Mouse (Mus musculus) macrophage (primary cell): ENCODE measurements around the gene Ccdc151. TPM values are rescaled to one million over a fixed set of nuclear protein-coding genes. Genes with fewer than 3 reads are reported as not detected.

Source experiments
- H3K27ac ChIP-seq: fragments of 350-480 bp; formaldehyde crosslinking; 2 replicates; pipeline ENCODE4 v1.9.0; 2021
- H3K36me3 ChIP-seq: fragments of 350-480 bp; formaldehyde crosslinking; 2 replicates; pipeline ENCODE4 v1.9.0; 2021; ENCODE audit errors: inconsistent target
- H3K4me3 ChIP-seq: fragments of 350-480 bp; formaldehyde crosslinking; 2 replicates; pipeline ENCODE4 v1.9.0; 2021; ENCODE audit errors: inconsistent target
- H3K79me2 ChIP-seq: fragments of 350-480 bp; formaldehyde crosslinking; 2 replicates; pipeline ENCODE4 v1.9.0; 2021; ENCODE audit errors: inconsistent target
- WGBS: methylation state at CpG from one replicate; pipeline ENCODE4 v1.1.7; 2026; ENCODE audit warnings: inconsistent platforms; ENCODE audit not compliant: missing documents; 5-methylcytosine and 5-hydroxymethylcytosine counted together
- polyA plus RNA-seq: library from polyadenylated mRNA; stranded (reverse); fragments of 250-400 nt; gene quantifications from 3 replicates; pipeline ENCODE4 v1.2.4, GENCODE M21; 2018; ENCODE audit warnings: inconsistent platforms

Gene Ccdc151
- polyA plus RNA-seq, 1 experiment from 2014 or later = 0.10 TPM

DNA sequence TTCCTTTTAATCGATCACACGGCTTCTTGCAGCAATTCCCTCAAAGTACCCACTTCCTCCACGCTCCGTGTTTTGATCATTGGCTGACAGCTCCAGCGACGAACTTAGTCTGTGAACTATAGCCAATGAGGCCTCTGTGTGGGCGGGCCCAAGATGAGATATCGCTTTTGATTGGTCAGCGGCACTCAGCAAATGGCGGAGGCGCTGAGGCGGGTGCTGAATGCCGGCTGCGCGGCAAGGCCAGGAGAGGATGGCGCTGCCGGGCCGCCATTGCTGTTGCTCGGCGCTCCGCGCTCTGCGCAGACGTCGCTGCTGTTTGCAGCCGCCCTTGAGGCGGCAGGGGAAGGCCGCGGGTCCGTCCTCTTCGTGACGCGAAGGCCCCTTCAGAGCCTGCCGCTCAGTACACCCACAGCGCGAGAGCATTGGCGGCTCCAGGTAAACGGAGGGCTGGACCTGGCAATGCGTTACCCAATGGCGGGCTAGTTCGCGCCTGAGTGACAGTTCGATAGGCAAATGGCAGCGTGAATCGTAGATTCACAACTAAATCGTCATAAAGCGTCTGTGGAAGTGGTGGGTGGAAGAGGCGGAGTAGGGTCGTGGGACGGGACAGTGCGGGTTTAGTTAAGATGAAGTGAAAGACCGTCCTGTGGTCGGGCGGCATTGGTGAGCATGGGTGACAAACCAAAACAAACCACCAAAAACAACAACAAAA, 46.7 kb downstream of the Ccdc151 start, which contains the start of gene Swsap1:
TSS of gene Swsap1 (plus strand) at position 186 of the 712 bp plus-strand sequence.
- H3K79me2 ChIP-seq = no peaks in the 10 kb centered on the region
- peak within 1 kb of the TSS; percentile 58 for H3K4me3 ChIP-seq
- peak within 1 kb of the TSS; percentile 55 for H3K27ac ChIP-seq
- H3K36me3 ChIP-seq = no peaks in the 10 kb centered on the region
- under 1% methylated on average over 50 of the region's 54 CpGs for WGBS

DNA sequence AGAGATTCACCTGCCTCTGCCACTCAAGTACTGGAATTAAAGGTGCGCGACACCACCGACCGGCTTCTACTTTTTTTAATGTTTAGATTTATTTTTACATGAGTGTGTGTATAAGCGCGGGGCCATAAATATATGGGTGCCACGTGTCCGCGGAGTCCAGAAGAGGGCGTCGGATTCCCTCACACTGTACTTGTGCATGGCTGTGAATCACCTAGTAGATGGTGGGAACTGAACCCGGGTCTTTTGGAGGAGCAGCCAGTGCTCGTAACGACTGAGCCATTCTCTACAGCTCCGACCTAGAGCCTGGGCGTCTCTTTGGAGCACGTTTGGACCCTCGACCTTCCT, 47.2 kb downstream of the Ccdc151 start:
- Histone ChIP-seq H3K36me3 (no peaks in the 10 kb centered on the region), H3K27ac (peak overlapping the region; percentile 55), H3K4me3 (peak overlapping the region; percentile 43), H3K79me2 (no peaks in the 10 kb centered on the region)
- 0% methylated on average over 18 of the region's 18 CpGs for WGBS

DNA sequence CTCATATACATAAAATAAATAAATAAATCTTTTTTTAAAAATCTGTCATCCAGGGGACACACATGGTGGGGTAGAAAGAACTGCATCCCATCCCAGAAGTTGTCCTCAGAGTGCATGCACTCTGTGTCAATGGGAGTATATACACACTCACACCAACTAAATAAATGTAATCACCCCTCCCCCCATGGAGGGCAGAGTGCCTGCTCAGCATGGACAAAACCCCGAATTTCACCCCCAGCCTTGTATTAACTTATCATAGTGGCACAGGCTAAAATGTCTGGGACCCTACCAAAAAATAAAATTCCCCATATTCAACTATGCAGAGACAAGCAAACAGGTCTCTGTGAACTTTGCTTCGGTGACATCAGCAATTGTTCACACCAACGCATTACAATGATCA, 47.8 kb downstream of the Ccdc151 start:
- H3K4me3 ChIP-seq = no peak overlapping the region
- WGBS = 70% methylated on average over 3 of the region's 3 CpGs
- H3K36me3 ChIP-seq = no peaks in the 10 kb centered on the region
- H3K79me2 ChIP-seq = no peaks in the 10 kb centered on the region
- no peak overlapping the region for H3K27ac ChIP-seq

DNA sequence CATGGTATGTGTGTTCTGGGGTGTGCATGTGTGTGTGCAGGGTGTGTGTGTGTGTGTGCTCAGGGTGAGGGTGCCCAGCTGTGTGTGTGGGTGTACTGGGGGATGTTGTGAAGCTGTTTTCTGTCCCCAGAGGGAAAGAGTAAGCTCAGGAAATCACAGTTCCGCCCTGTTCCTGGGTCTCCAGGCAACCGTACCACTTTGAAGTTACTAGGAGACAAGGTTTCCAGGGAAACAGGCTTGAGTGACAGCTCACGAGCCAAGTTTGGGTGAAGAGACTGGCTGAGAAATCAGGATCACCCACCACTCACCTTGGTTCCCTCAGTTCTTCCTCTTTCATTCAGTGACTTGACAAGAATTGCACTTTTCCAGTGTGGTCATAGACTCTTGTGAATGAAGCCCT, 48.8 kb downstream of the Ccdc151 start:
- H3K4me3 ChIP-seq = no peak overlapping the region
- WGBS = 9% methylated on average over 3 of the region's 3 CpGs
- no peak overlapping the region for H3K27ac ChIP-seq
- H3K36me3 ChIP-seq = no peaks in the 10 kb centered on the region
- no peaks in the 10 kb centered on the region for H3K79me2 ChIP-seq

DNA sequence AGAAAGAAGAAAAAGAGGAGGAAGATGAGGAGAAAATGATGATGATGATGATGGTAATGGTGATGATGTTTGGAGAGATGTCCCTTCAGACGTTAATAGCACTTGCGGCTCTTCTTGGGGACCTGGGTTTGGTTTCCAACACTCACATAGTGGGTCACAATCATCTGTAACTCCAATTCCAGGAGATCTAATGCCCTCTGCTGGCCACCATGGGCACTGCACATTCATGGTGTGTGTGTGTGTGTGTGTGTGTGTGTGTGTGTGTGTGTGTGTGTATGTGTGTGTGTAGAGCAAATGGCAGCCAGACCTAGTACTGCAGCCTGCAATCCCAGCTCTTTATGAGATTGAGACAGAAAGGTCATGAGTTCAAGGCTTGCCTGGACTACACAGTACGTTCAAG, 50.5 kb downstream of the Ccdc151 start:
- 78% methylated on average over 3 of the region's 3 CpGs for WGBS
- Histone ChIP-seq H3K36me3 (no peaks in the 10 kb centered on the region), H3K79me2 (no peaks in the 10 kb centered on the region), H3K27ac (no peak overlapping the region), H3K4me3 (no peak overlapping the region)

DNA sequence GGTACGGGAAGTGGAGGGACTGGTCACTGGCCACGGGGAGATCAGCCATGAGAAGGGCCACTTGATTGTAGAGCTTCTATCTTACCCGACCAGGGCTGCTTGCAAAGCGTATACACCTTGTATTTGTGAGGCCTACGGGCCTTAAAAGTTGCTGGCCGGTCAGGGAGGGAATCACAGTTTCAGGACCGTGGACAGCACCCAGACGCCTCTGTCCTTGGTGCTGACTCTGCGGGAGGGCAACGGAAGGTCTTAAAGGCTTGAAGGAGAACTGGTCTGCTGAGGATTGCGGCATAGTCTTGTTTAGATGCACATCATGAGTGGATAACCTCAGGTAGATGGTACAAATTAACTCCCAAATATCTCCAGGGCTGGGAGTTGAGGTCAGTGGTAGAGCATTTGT, 52.1 kb downstream of the Ccdc151 start:
- WGBS = 17% methylated on average over 11 of the region's 11 CpGs
- H3K79me2 ChIP-seq = no peaks in the 10 kb centered on the region
- H3K36me3 ChIP-seq = no peaks in the 10 kb centered on the region
- no peak overlapping the region for H3K27ac ChIP-seq
- H3K4me3 ChIP-seq = no peak overlapping the region

DNA sequence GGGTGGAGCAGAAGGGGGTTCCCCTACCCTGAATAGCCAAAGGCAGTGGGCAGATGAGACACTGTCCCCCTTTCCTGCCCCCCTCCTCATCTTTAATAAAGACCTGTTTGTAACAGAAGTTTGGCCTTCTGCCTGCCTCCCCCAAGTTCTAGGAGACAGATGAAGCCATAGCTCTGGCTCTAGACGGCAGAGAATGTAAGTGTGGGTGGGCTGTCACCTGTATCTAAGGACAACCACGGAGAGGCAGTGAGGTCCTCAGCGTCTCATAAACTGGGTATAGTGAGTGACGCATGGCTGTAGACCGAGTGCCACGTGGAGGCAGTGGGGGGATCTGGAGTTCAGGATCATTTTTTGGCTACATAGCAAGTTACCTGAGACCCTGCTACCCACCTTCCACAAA, 53.6 kb downstream of the Ccdc151 start:
- no peaks in the 10 kb centered on the region for H3K79me2 ChIP-seq

DNA sequence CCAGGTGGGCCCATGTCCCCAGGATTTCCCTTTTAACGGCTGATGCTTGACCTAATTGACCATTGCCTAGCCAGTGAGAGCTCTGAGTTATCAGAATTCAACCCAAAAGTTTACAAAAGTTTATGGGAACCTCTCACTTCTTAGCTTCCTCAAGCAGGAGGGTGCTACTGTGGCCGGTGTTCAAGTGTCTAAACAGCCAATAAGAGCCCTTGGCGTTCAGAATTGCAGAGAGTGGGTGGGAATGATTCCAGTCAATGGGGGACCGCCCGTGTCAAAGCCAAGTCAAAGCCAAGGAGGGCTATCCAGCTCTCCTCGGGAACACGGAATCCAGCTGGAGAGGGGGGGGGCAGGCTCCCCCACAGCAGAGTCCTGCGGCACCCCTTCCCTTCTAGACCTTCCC, 54.3 kb downstream of the Ccdc151 start:
- WGBS = 49% methylated on average over 8 of the region's 8 CpGs
- Histone ChIP-seq H3K36me3 (no peaks in the 10 kb centered on the region), H3K79me2 (no peaks in the 10 kb centered on the region), H3K4me3 (no peak overlapping the region), H3K27ac (no peak overlapping the region)

More for the DNA sequence above, 53.6 kb downstream of the Ccdc151 start:
- Histone ChIP-seq H3K27ac (no peak overlapping the region), H3K4me3 (no peak overlapping the region), H3K36me3 (no peaks in the 10 kb centered on the region)
- WGBS = 73% methylated on average over 6 of the region's 6 CpGs

DNA sequence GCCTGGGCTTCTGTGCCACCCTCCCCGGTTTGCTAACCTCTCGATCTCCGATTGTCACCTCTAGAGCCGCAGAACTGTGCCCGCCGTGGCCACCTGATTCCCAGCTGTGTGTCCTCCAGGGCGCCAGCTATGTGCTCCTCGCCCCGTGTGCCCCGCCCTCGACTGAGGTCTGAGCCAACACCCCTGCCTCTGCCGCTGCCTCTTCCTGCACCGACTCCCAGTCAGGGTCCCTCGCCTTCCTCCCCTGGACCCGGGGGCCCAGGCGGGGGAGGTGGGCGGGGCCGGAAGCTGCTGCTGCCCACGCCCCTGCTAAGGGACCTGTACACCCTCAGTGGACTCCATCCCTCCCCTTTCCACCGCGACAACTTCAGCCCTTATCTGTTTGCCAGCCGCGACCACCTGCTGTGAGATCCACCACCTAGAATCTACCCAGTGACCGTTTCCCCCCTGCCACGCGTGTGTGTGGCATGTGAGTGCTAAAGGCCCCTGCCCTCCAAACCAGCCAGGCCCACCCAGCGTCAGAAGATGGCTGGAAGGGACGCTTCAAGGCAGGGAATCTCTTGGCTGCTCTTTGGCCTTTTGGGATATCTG, 54.8 kb downstream of the Ccdc151 start:
- Histone ChIP-seq H3K79me2 (no peaks in the 10 kb centered on the region), H3K4me3 (no peak overlapping the region), H3K27ac (no peak overlapping the region), H3K36me3 (no peaks in the 10 kb centered on the region)
- WGBS = 4% methylated on average over 25 of the region's 28 CpGs

DNA sequence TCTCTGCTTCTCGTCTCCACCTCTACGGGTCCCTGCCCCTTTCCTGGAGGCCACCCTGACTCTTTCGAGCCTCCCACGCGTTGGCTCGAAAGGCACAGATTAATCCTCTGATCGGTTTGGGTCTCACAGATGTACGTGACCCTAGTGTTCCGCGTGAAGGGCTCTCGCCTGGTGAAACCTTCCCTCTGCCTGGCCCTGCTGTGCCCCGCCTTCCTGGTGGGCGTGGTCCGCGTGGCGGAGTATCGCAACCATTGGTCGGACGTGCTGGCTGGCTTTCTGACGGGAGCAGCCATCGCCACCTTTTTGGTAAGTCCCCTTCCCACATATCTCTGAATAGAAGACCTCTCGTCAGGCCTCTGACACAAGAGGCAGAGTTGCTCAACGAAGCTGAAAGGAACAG, 58.2 kb downstream of the Ccdc151 start:
- Histone ChIP-seq H3K27ac (no peak overlapping the region), H3K79me2 (no peaks in the 10 kb centered on the region), H3K4me3 (no peak overlapping the region), H3K36me3 (no peaks in the 10 kb centered on the region)
- WGBS = 76% methylated on average over 23 of the region's 23 CpGs

DNA sequence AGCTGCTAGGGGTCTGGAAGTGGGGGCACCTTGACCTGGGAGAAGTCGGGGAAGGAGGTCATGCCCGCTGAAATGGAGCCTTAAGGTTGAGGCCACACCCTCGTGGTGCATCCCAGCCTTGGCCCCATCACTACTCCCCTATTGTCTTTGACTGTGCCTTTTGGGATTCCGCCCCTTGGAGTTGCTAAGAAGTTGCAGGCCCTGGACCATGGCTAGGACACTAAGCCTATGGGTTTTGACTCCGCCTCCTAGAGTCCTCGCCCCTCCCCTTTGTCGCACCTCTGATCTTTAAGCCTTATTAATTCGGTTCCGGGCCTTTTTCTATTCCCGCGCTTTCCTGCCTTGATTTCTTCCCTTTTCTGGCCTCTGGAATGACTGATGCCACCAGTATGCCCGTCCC, 58.8 kb downstream of the Ccdc151 start:
- no peak overlapping the region for H3K27ac ChIP-seq
- no peak overlapping the region for H3K4me3 ChIP-seq
- WGBS = 84% methylated on average over 12 of the region's 12 CpGs
- no peaks in the 10 kb centered on the region for H3K79me2 ChIP-seq
- no peaks in the 10 kb centered on the region for H3K36me3 ChIP-seq

DNA sequence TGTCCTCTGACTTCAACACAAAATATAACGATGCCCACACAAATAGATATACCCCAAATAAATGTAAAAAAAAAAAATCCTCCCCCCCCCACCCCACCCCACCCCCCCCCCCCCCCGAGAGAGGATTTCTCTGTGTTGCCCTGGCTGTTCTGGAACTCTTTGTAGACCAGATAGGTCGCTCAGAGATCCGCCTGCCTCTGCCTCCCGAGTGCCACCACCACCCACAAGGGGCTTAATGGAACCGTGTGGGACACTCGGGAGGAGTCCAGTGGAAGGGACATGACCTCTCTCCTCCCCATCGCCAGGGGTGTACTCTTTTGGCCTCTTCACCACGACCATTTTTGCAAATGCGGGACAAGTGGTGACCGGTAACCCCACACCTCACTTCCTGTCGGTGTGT, 59.4 kb downstream of the Ccdc151 start:
- no peaks in the 10 kb centered on the region for H3K79me2 ChIP-seq

More for the DNA sequence above, 59.4 kb downstream of the Ccdc151 start:
- no peaks in the 10 kb centered on the region for H3K36me3 ChIP-seq
- WGBS = 83% methylated on average over 10 of the region's 12 CpGs
- no peak overlapping the region for H3K4me3 ChIP-seq
- H3K27ac ChIP-seq = no peak overlapping the region

Other genes starting within 250 kb of the Ccdc151 start
- gene Spc24, start 242.3 kb downstream of the Ccdc151 start, polyA plus RNA-seq = 0.45 to 5.8 TPM (median 3.0 TPM) in 3 replicates
- gene Kank2, start 203.9 kb downstream of the Ccdc151 start, polyA plus RNA-seq = 5.1 to 8.4 TPM (median 5.6 TPM) in 3 replicates
- not detected in 3 replicates for gene Angptl8, start 167.1 kb downstream of the Ccdc151 start, polyA plus RNA-seq
- gene Dock6, start 150.0 kb downstream of the Ccdc151 start, polyA plus RNA-seq = 1.8 to 4.1 TPM (median 3.4 TPM) in 3 replicates
- 12.4 to 19.7 TPM (median 16.8 TPM) in 3 replicates for gene Rab3d, start 84.4 kb downstream of the Ccdc151 start, polyA plus RNA-seq
- 0.63 to 1.3 TPM (median 1.1 TPM) in 3 replicates for gene Ccdc159, start 75.2 kb downstream of the Ccdc151 start, polyA plus RNA-seq
- 14.3 to 71.0 TPM (median 48.2 TPM) in 3 replicates for gene Tmem205, start 75.1 kb downstream of the Ccdc151 start, polyA plus RNA-seq
- 0.36 to 1.4 TPM (median 0.91 TPM) in 3 replicates for gene Plppr2, start 65.6 kb downstream of the Ccdc151 start, polyA plus RNA-seq
- gene Swsap1, start 46.9 kb downstream of the Ccdc151 start, polyA plus RNA-seq = 5.2 to 6.3 TPM (median 5.4 TPM) in 3 replicates
- 5.3 to 6.7 TPM (median 6.5 TPM) in 3 replicates for gene Epor, start 39.1 kb downstream of the Ccdc151 start, polyA plus RNA-seq
- 1.8 to 2.4 TPM (median 2.3 TPM) in 3 replicates for gene Rgl3, start 13.2 kb downstream of the Ccdc151 start, polyA plus RNA-seq
- gene Prkcsh, start 172 bp upstream of the Ccdc151 start, polyA plus RNA-seq = 72.3 to 78.4 TPM (median 76.1 TPM) in 3 replicates
- gene Elavl3, start 49.4 kb upstream of the Ccdc151 start, polyA plus RNA-seq = not detected in 3 replicates
- not detected in 3 replicates for gene Gm49318, start 68.6 kb upstream of the Ccdc151 start, polyA plus RNA-seq
- 4.3 to 7.0 TPM (median 5.2 TPM) in 3 replicates for gene Zfp653, start 68.7 kb upstream of the Ccdc151 start, polyA plus RNA-seq
- 8.1 to 14.7 TPM (median 10.0 TPM) in 3 replicates for gene Ecsit, start 82.8 kb upstream of the Ccdc151 start, polyA plus RNA-seq
- not detected in 3 replicates for gene Cnn1, start 96.6 kb upstream of the Ccdc151 start, polyA plus RNA-seq
- 46.8 to 70.0 TPM (median 65.2 TPM) in 3 replicates for gene Elof1, start 114.5 kb upstream of the Ccdc151 start, polyA plus RNA-seq
- 6.4 to 8.0 TPM (median 7.2 TPM) in 3 replicates for gene Acp5, start 133.1 kb upstream of the Ccdc151 start, polyA plus RNA-seq
- gene Pigyl, start 154.2 kb upstream of the Ccdc151 start, polyA plus RNA-seq = 27.7 to 36.9 TPM (median 33.2 TPM) in 3 replicates
- not detected in 3 replicates for gene Zfp872, start 185.5 kb upstream of the Ccdc151 start, polyA plus RNA-seq
- gene Zfp809, start 223.1 kb upstream of the Ccdc151 start, polyA plus RNA-seq = 13.0 to 19.3 TPM (median 14.8 TPM) in 3 replicates